Mouse (Mus musculus): Measurements from ENCODE around the gene Ispd.

DNA sequence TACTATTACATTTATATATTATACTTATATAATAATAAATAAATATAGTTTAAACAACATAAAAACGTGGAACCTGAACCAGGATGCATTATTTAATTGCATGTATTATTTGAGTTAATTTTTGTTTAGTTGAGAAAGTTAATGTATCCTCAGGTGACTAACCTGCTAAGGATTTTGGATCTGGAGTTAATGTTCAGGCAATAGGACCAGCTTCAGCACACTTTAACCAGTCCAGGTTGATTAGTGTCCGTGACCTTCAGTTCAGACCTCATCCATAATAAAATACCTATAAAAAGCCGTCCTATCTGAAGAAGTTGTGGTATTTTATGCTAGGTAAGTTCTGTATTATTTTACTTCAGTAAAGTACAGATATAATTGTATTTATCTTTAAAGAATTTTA lies 151.3 kb downstream of the Ispd start:
- TF ChIP-seq CTCF (IDR thresholded peaks at IDR 0.05; ENCODE audit: control insufficient read depth, insufficient read depth, insufficient read length) (no peak), CEBPB (IDR thresholded peaks at IDR 0.05; ENCODE audit: low read depth) (no peak), MAX (IDR thresholded peaks at IDR 0.05) (no peak), USF1 (IDR thresholded peaks at IDR 0.05; ENCODE audit: low read depth) (no peak), MYOG (IDR thresholded peaks at IDR 0.05; ENCODE audit: control insufficient read depth, extremely low read depth, insufficient read length) (no peak)
